Mouse (Mus musculus): ENCODE results near the gene Golga4. TPM values are rescaled to one million over a fixed set of nuclear protein-coding genes. Genes with fewer than 3 reads are reported as not detected.

The Golga4 gene
- polyA plus RNA-seq, 1 experiment from 2014 or later, result 48.5 TPM

GRCm38 (mm10) chr9:118495933-118496332 is 10.1 kb upstream of the Golga4 start:
- DNase-seq (ENCODE audit: low spot score, missing footprints) (no peak), ATAC-seq (ENCODE audit: low FRiP score) (no peak)
- no peak overlapping the region for H3K4me2 ChIP-seq
- H3K4me1 ChIP-seq (ENCODE audit: control insufficient read depth, insufficient read depth, low read length), result no peaks in the 10 kb centered on the region
- WGBS, result 85% methylated on average over 3 of the region's 3 CpGs
- no peaks in the 10 kb centered on the region for H3K9me3 ChIP-seq (ENCODE audit: control insufficient read depth, low read length)
- no peak overlapping the region for H3K27ac ChIP-seq (ENCODE audit: low read depth, low read length)
- H3K9ac ChIP-seq (ENCODE audit: low read length), result no peak overlapping the region
- H3K27me3 ChIP-seq (ENCODE audit: control insufficient read depth, insufficient read depth, low read length), result no peaks in the 10 kb centered on the region
- H3K36me3 ChIP-seq (ENCODE audit: control insufficient read depth, insufficient read depth, low read length), result no peaks in the 10 kb centered on the region
- H3K4me3 ChIP-seq (ENCODE audit: low read depth, low read length), result no peak overlapping the region

GRCm38 (mm10) chr9:118496952-118497351 is 9.1 kb upstream of the Golga4 start:
- Histone ChIP-seq H3K36me3 (ENCODE audit: control insufficient read depth, insufficient read depth, low read length) (no peaks in the 10 kb centered on the region), H3K4me3 (ENCODE audit: low read depth, low read length) (no peak overlapping the region)
- WGBS, result 87% methylated on average over 3 of the region's 3 CpGs

GRCm38 (mm10) chr9:118498061-118498460 is 8.0 kb upstream of the Golga4 start:
- no peak overlapping the region for H3K9ac ChIP-seq (ENCODE audit: low read length)
- WGBS, result 70% methylated on average over 7 of the region's 7 CpGs
- no peak overlapping the region for H3K27ac ChIP-seq (ENCODE audit: low read depth, low read length)
- no peaks in the 10 kb centered on the region for H3K36me3 ChIP-seq (ENCODE audit: control insufficient read depth, insufficient read depth, low read length)
- no peak for ATAC-seq (ENCODE audit: low FRiP score)
- no peaks in the 10 kb centered on the region for H3K27me3 ChIP-seq (ENCODE audit: control insufficient read depth, insufficient read depth, low read length)
- no peak overlapping the region for H3K4me3 ChIP-seq (ENCODE audit: low read depth, low read length)
- H3K4me2 ChIP-seq, result no peak overlapping the region
- H3K4me1 ChIP-seq (ENCODE audit: control insufficient read depth, insufficient read depth, low read length), result no peaks in the 10 kb centered on the region
- H3K9me3 ChIP-seq (ENCODE audit: control insufficient read depth, low read length), result no peaks in the 10 kb centered on the region
- no peak for DNase-seq (ENCODE audit: low spot score, missing footprints)

More at GRCm38 (mm10) chr9:118496952-118497351, 9.1 kb upstream of the Golga4 start:
- Histone ChIP-seq H3K9ac (ENCODE audit: low read length) (no peak overlapping the region), H3K27me3 (ENCODE audit: control insufficient read depth, insufficient read depth, low read length) (no peaks in the 10 kb centered on the region), H3K4me2 (no peak overlapping the region), H3K27ac (ENCODE audit: low read depth, low read length) (no peak overlapping the region), H3K9me3 (ENCODE audit: control insufficient read depth, low read length) (no peaks in the 10 kb centered on the region), H3K4me1 (ENCODE audit: control insufficient read depth, insufficient read depth, low read length) (no peaks in the 10 kb centered on the region)
- no peak for ATAC-seq (ENCODE audit: low FRiP score)
- DNase-seq (ENCODE audit: low spot score, missing footprints), result no peak

GRCm38 (mm10) chr9:118500963-118501362 is 5.1 kb upstream of the Golga4 start:
- Histone ChIP-seq H3K9ac (ENCODE audit: low read length) (no peak overlapping the region), H3K27ac (ENCODE audit: low read depth, low read length) (no peak overlapping the region), H3K4me3 (ENCODE audit: low read depth, low read length) (no peak overlapping the region), H3K4me1 (ENCODE audit: control insufficient read depth, insufficient read depth, low read length) (peaks cover 3% of the 10 kb centered on the region; the same call in 1 of the 2 replicates), H3K4me2 (no peak overlapping the region), H3K36me3 (ENCODE audit: control insufficient read depth, insufficient read depth, low read length) (no peaks in the 10 kb centered on the region), H3K27me3 (ENCODE audit: control insufficient read depth, insufficient read depth, low read length) (no peaks in the 10 kb centered on the region), H3K9me3 (ENCODE audit: control insufficient read depth, low read length) (no peaks in the 10 kb centered on the region)
- DNase-seq (ENCODE audit: low spot score, missing footprints), result no peak
- no peak for ATAC-seq (ENCODE audit: low FRiP score)
- WGBS, result 81% methylated on average over 6 of the region's 6 CpGs

GRCm38 (mm10) chr9:118504656-118505055 is 1.4 kb upstream of the Golga4 start:
- ATAC-seq (ENCODE audit: low FRiP score), result no peak
- H3K9me3 ChIP-seq (ENCODE audit: control insufficient read depth, low read length), result no peaks in the 10 kb centered on the region
- H3K9ac ChIP-seq (ENCODE audit: low read length), result no peak overlapping the region
- H3K4me1 ChIP-seq (ENCODE audit: control insufficient read depth, insufficient read depth, low read length), result peaks cover 18% of the 10 kb centered on the region
- H3K27ac ChIP-seq (ENCODE audit: low read depth, low read length), result no peak overlapping the region
- no peaks in the 10 kb centered on the region for H3K36me3 ChIP-seq (ENCODE audit: control insufficient read depth, insufficient read depth, low read length)
- no peak for DNase-seq (ENCODE audit: low spot score, missing footprints)
- H3K4me3 ChIP-seq (ENCODE audit: low read depth, low read length), result no peak overlapping the region
- no peaks in the 10 kb centered on the region for H3K27me3 ChIP-seq (ENCODE audit: control insufficient read depth, insufficient read depth, low read length)
- H3K4me2 ChIP-seq, result no peak overlapping the region
- 90% methylated on average over 3 of the region's 3 CpGs for WGBS

- H3K9ac ChIP-seq (ENCODE audit: low read length), result peak overlapping the region; percentile 94
- H3K36me3 ChIP-seq (ENCODE audit: control insufficient read depth, insufficient read depth, low read length), result no peaks in the 10 kb centered on the region
- H3K4me3 ChIP-seq (ENCODE audit: low read depth, low read length), result peak overlapping the region; percentile 94
- WGBS, result under 1% methylated on average over 57 of the region's 57 CpGs
- peak; percentile 93 for DNase-seq (ENCODE audit: low spot score, missing footprints)
- ATAC-seq (ENCODE audit: low FRiP score), result peak; percentile 71
- no peaks in the 10 kb centered on the region for H3K9me3 ChIP-seq (ENCODE audit: control insufficient read depth, low read length)
- H3K4me1 ChIP-seq (ENCODE audit: control insufficient read depth, insufficient read depth, low read length), result peaks cover 18% of the 10 kb centered on the region
- peak overlapping the region; percentile 35; the same call in 1 of the 2 replicates for H3K27ac ChIP-seq (ENCODE audit: low read depth, low read length)
- no peaks in the 10 kb centered on the region for H3K27me3 ChIP-seq (ENCODE audit: control insufficient read depth, insufficient read depth, low read length)
- H3K4me2 ChIP-seq, result peak overlapping the region; percentile 99
Measured at GRCm38 (mm10) chr9:118506404-118507231, 551 bp downstream of the Golga4 start.

- Histone ChIP-seq H3K27ac (ENCODE audit: low read depth, low read length) (no peak overlapping the region), H3K4me3 (ENCODE audit: low read depth, low read length) (peak overlapping the region; percentile 94), H3K27me3 (ENCODE audit: control insufficient read depth, insufficient read depth, low read length) (no peaks in the 10 kb centered on the region), H3K9ac (ENCODE audit: low read length) (no peak overlapping the region; the same call in 1 of the 2 replicates), H3K9me3 (ENCODE audit: control insufficient read depth, low read length) (no peaks in the 10 kb centered on the region), H3K4me2 (peak overlapping the region; percentile 99; the same call in 1 of the 2 replicates), H3K4me1 (ENCODE audit: control insufficient read depth, insufficient read depth, low read length) (peaks cover 18% of the 10 kb centered on the region), H3K36me3 (ENCODE audit: control insufficient read depth, insufficient read depth, low read length) (no peaks in the 10 kb centered on the region)
- ATAC-seq (ENCODE audit: low FRiP score) (no peak), DNase-seq (ENCODE audit: low spot score, missing footprints) (no peak)
- 70% methylated on average over 6 of the region's 6 CpGs for WGBS
Measured at GRCm38 (mm10) chr9:118507552-118507951, 1.5 kb downstream of the Golga4 start.

- no peak overlapping the region for H3K4me3 ChIP-seq (ENCODE audit: low read depth, low read length)
- H3K9ac ChIP-seq (ENCODE audit: low read length), result no peak overlapping the region
- H3K27ac ChIP-seq (ENCODE audit: low read depth, low read length), result no peak overlapping the region
- H3K4me2 ChIP-seq, result no peak overlapping the region
- H3K4me1 ChIP-seq (ENCODE audit: control insufficient read depth, insufficient read depth, low read length), result peaks cover 18% of the 10 kb centered on the region
- no peaks in the 10 kb centered on the region for H3K9me3 ChIP-seq (ENCODE audit: control insufficient read depth, low read length)
- no peak for ATAC-seq (ENCODE audit: low FRiP score)
- H3K27me3 ChIP-seq (ENCODE audit: control insufficient read depth, insufficient read depth, low read length), result no peaks in the 10 kb centered on the region
- H3K36me3 ChIP-seq (ENCODE audit: control insufficient read depth, insufficient read depth, low read length), result no peaks in the 10 kb centered on the region
- WGBS, result 91% methylated on average over 7 of the region's 7 CpGs
- DNase-seq (ENCODE audit: low spot score, missing footprints), result no peak
Measured at GRCm38 (mm10) chr9:118508601-118509000, 2.5 kb downstream of the Golga4 start.

GRCm38 (mm10) chr9:118510941-118511690 is 5.0 kb downstream of the Golga4 start:
- Histone ChIP-seq H3K4me1 (ENCODE audit: control insufficient read depth, insufficient read depth, low read length) (peaks cover 15% of the 10 kb centered on the region), H3K4me2 (no peak overlapping the region), H3K27ac (ENCODE audit: low read depth, low read length) (no peak overlapping the region), H3K4me3 (ENCODE audit: low read depth, low read length) (no peak overlapping the region), H3K36me3 (ENCODE audit: control insufficient read depth, insufficient read depth, low read length) (no peaks in the 10 kb centered on the region), H3K27me3 (ENCODE audit: control insufficient read depth, insufficient read depth, low read length) (no peaks in the 10 kb centered on the region), H3K9ac (ENCODE audit: low read length) (no peak overlapping the region), H3K9me3 (ENCODE audit: control insufficient read depth, low read length) (no peaks in the 10 kb centered on the region)
- ATAC-seq (ENCODE audit: low FRiP score), result no peak
- WGBS, result 84% methylated on average over 15 of the region's 15 CpGs
- no peak for DNase-seq (ENCODE audit: low spot score, missing footprints)
